Mouse (Mus musculus) embryonic facial prominence, embryonic 10.5 days (tissue): ENCODE measurements around the gene Gfpt2. TPM values are rescaled to one million over a fixed set of nuclear protein-coding genes. Genes with fewer than 3 reads are reported as not detected.
"Not testable (repeated sequence)": the region's sequence is repeated elsewhere in the genome, so short reads cannot be mapped to it uniquely, and the experiment has no call there.

Experiments
- DNase-seq: peaks from one replicate; pipeline ENCODE4 v3.0.0-alpha.2; 2017; ENCODE audit warnings: low spot score
- H3K27ac ChIP-seq: fragments of 300-500 bp; sonication (generic); replicated peaks from 2 replicates; pipeline ENCODE4 v1.5.1; 2016; ENCODE audit warnings: mild to moderate bottlenecking
- H3K27me3 ChIP-seq: fragments of 300-500 bp; sonication (generic); replicated peaks from 2 replicates; pipeline ENCODE4 v1.6.1; 2016; ENCODE audit warnings: low read depth, mild to moderate bottlenecking; ENCODE audit not compliant: poor library complexity, severe bottlenecking
- H3K36me3 ChIP-seq: fragments of 300-500 bp; sonication (generic); replicated peaks from 2 replicates; pipeline ENCODE4 v1.6.1; 2016; ENCODE audit warnings: mild to moderate bottlenecking, moderate library complexity
- H3K4me1 ChIP-seq: fragments of 300-500 bp; sonication (generic); 2 replicates; pipeline ENCODE4 v1.6.1; 2016
- H3K4me3 ChIP-seq: fragments of 300-500 bp; sonication (generic); 2 replicates; pipeline ENCODE4 v1.5.1; 2016; ENCODE audit warnings: mild to moderate bottlenecking, moderate library complexity
- H3K9me3 ChIP-seq: fragments of 300-500 bp; sonication (generic); 2 replicates; pipeline ENCODE4 v1.6.1; 2016; ENCODE audit warnings: mild to moderate bottlenecking
- WGBS: fragments of 180-500 bp; shearing (Covaris S2); methylation state at CpG from one replicate; pipeline ENCODE4 v1.1.7; 2016; 5-methylcytosine and 5-hydroxymethylcytosine counted together
- polyA plus RNA-seq: library from polyadenylated mRNA; unstranded; fragments of >200 nt; fragmentation: Nextera tagmentation; extraction: Ambion mirVana; gene quantifications from 2 replicates; pipeline ENCODE4 v1.2.1, GENCODE M21; 2016

The Gfpt2 gene
- polyA plus RNA-seq, 1 experiment from 2014 or later, result 40.5 TPM

DNA sequence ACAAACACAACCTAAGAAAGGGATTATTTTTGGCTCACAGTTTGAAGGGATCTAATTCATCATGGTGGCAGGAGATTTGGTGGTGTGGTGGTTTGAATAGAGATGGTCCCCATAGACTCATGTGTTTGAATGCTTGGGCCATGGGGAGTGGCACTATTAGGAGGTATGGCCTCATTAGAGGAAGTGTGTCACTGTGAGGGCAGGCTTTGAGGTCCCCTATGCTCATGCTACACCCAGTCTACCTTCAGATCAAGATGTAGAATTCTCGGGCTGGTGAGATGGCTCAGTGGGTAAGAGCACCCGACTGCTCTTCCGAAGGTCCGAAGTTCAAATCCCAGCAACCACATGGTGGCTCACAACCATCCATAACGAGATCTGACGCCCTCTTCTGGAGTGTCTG, 26.5 kb upstream of the Gfpt2 start:
- not testable (repeated sequence) for H3K36me3 ChIP-seq, H3K4me3 ChIP-seq, DNase-seq, H3K27ac ChIP-seq, H3K9me3 ChIP-seq, H3K27me3 ChIP-seq
- WGBS, result 90% methylated on average over 6 of the region's 6 CpGs
- peaks cover 25% of the 10 kb centered on the region for H3K4me1 ChIP-seq

GRCm38 (mm10) chr11:49768781-49769180, 25.2 kb upstream of the Gfpt2 start:
- Histone ChIP-seq H3K9me3 (no peaks in the 10 kb centered on the region), H3K4me1 (peaks cover 13% of the 10 kb centered on the region), H3K36me3 (no peaks in the 10 kb centered on the region), H3K27me3 (no peaks in the 10 kb centered on the region), H3K27ac (no peak overlapping the region), H3K4me3 (no peak overlapping the region)
- no peak for DNase-seq
- 91% methylated on average over 5 of the region's 5 CpGs for WGBS

- Histone ChIP-seq H3K36me3 (no peaks in the 10 kb centered on the region), H3K4me1 (peaks cover 12% of the 10 kb centered on the region), H3K9me3 (no peaks in the 10 kb centered on the region), H3K4me3 (no peak overlapping the region), H3K27me3 (no peaks in the 10 kb centered on the region), H3K27ac (no peak overlapping the region)
- no peak for DNase-seq
- 85% methylated on average over 9 of the region's 9 CpGs for WGBS
These were observed 23.1 kb upstream of the Gfpt2 start for GRCm38 (mm10) chr11:49770676-49771550.

DNA sequence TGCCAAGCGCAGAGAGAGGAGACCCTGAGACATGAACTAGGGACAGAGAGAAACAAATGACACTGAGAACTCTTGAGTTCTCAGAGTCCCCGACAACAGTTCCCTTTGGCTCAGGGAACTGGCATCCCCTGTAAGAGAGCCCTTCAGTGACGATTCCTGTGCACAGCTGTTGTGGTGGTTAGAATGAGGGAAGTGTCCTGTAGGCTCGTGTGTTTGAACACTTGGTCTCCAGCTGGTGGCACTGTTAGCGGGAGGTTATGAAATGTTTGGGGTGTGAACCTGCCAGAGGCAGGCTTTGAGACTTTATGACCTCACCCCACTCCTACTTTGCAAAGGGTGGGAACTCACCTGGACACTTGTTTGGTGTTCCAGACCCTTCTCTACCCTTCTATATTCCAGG, 21.7 kb upstream of the Gfpt2 start:
- H3K27ac ChIP-seq, result no peak overlapping the region
- H3K4me3 ChIP-seq, result no peak overlapping the region
- H3K36me3 ChIP-seq, result no peaks in the 10 kb centered on the region
- WGBS, result 70% methylated on average over 5 of the region's 5 CpGs
- H3K27me3 ChIP-seq, result no peaks in the 10 kb centered on the region
- no peaks in the 10 kb centered on the region for H3K9me3 ChIP-seq
- DNase-seq, result no peak
- H3K4me1 ChIP-seq, result peaks cover 14% of the 10 kb centered on the region

GRCm38 (mm10) chr11:49774894-49775293, 19.1 kb upstream of the Gfpt2 start:
- no peaks in the 10 kb centered on the region for H3K9me3 ChIP-seq
- no peaks in the 10 kb centered on the region for H3K36me3 ChIP-seq
- no peak overlapping the region for H3K4me3 ChIP-seq
- H3K27ac ChIP-seq, result no peak overlapping the region
- WGBS, result 87% methylated on average over 4 of the region's 4 CpGs
- no peak for DNase-seq
- H3K27me3 ChIP-seq, result no peaks in the 10 kb centered on the region
- peaks cover 14% of the 10 kb centered on the region for H3K4me1 ChIP-seq

DNA sequence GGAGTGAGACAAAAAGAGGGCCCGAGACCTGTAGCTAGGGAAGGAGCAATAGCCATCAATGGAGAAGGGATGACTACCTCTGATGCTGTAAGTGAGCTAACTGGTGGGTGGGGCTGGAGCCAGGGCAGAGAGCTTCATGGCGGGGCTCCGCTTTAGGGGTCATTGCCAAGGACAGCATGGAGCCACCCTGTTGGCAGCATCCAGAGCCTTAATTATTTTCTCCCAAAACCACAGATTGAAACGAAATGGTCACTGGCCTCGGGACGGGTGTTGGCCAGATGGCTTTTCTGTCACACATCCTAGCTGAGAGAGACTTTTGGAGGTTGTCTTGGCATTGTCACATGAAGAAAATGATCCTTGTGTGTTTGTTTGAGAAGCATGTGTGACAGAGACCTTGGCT, 15.1 kb upstream of the Gfpt2 start:
- Histone ChIP-seq H3K4me1 (peaks cover 14% of the 10 kb centered on the region), H3K27ac (no peak overlapping the region), H3K4me3 (no peak overlapping the region), H3K9me3 (no peaks in the 10 kb centered on the region), H3K36me3 (no peaks in the 10 kb centered on the region), H3K27me3 (no peaks in the 10 kb centered on the region)
- WGBS, result 85% methylated on average over 6 of the region's 6 CpGs
- no peak for DNase-seq

DNA sequence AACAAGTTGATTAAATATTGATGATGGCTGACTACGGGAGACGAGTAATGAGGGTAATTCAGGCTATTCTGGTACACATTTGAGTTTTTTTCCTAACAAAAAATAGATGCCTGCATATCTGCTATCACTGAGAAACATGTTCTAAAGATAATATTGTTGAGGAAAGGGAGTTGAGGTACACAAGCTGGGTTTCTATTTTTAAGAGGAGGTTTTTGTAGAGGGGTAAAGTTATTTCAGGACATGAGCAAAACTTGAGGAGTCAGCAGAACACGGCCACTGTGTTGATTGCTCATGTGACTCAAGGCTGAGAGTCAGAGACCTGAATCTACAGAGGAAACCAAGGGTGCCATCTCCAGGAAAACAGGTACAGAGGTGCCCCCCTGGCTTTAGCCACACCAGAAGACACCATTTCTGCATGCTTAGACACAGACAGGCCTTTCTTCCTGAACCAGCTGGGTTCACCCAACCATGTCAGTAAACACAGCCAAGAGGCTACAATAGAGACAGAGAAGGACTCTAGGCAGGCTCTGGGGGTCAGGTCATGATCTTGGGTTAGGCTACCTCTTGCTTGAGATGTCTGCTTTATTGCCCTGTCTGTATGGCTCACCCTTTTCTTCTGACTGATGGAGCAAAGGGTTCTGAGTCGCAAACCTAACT, 13.7 kb upstream of the Gfpt2 start:
- no peak for DNase-seq
- no peak overlapping the region for H3K27ac ChIP-seq
- no peaks in the 10 kb centered on the region for H3K9me3 ChIP-seq
- H3K4me1 ChIP-seq, result peaks cover 9% of the 10 kb centered on the region
- H3K27me3 ChIP-seq, result no peaks in the 10 kb centered on the region
- 80% methylated on average over 4 of the region's 4 CpGs for WGBS
- H3K4me3 ChIP-seq, result no peak overlapping the region
- H3K36me3 ChIP-seq, result no peaks in the 10 kb centered on the region

DNA sequence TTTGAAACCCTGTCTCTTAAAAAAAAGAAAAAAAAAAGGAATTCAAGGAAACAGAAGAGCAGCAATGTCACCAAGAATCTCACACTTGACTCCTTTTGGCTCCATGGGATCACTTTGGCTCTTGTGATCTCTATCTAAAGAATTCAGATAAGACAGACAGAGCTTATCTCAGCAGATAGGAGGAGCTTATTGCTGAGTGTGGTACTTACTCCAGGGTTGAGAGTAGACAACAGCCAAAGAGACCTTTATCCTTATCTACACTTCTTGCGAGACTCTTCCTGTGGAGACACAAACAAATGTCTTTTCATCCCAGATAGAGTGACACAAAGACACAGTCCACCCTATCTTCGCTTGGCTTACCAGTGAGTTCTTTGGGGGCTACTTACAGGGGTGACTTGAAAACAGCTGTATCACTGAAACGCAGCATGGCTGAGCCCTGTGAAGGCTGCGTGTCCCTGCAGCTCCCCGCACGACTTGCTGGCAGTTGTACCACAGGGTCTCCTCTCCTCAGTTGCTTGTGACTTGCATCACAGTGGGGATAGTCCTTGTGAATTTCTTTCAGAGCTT, 12.1 kb upstream of the Gfpt2 start:
- Histone ChIP-seq H3K27me3 (no peaks in the 10 kb centered on the region), H3K4me3 (no peak overlapping the region), H3K9me3 (no peaks in the 10 kb centered on the region), H3K36me3 (no peaks in the 10 kb centered on the region), H3K27ac (no peak overlapping the region), H3K4me1 (no peaks in the 10 kb centered on the region)
- 65% methylated on average over 6 of the region's 6 CpGs for WGBS
- no peak for DNase-seq

DNA sequence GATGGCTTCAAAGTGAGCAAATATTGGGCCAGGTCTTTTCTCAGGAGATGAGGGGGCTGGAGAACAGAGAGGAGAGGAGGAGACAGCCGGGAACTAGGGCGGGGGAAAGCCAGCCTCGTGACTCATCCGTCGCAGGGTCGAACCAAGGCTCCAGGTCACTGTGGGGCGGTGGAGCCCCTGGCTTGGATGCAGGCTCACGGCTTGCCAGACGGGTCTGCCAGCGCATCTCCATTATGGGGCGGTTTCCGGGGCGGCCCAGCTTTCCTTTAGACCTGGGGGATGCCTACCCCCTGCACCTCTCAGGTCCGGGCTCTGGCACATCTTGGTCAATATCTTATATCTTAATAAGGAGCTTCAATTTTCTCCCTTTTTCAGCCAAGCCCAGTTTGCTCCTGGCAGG, 847 bp upstream of the Gfpt2 start:
- Histone ChIP-seq H3K27me3 (peaks cover 6% of the 10 kb centered on the region), H3K9me3 (no peaks in the 10 kb centered on the region), H3K27ac (no peak overlapping the region; the same call in 1 of the 2 replicates), H3K36me3 (peaks cover 10% of the 10 kb centered on the region; the same call in 1 of the 2 replicates), H3K4me3 (peak overlapping the region; percentile 64; the same call in 1 of the 2 replicates), H3K4me1 (peaks cover 33% of the 10 kb centered on the region)
- WGBS, result 4% methylated on average over 14 of the region's 14 CpGs
- peak; percentile 53 for DNase-seq

DNA sequence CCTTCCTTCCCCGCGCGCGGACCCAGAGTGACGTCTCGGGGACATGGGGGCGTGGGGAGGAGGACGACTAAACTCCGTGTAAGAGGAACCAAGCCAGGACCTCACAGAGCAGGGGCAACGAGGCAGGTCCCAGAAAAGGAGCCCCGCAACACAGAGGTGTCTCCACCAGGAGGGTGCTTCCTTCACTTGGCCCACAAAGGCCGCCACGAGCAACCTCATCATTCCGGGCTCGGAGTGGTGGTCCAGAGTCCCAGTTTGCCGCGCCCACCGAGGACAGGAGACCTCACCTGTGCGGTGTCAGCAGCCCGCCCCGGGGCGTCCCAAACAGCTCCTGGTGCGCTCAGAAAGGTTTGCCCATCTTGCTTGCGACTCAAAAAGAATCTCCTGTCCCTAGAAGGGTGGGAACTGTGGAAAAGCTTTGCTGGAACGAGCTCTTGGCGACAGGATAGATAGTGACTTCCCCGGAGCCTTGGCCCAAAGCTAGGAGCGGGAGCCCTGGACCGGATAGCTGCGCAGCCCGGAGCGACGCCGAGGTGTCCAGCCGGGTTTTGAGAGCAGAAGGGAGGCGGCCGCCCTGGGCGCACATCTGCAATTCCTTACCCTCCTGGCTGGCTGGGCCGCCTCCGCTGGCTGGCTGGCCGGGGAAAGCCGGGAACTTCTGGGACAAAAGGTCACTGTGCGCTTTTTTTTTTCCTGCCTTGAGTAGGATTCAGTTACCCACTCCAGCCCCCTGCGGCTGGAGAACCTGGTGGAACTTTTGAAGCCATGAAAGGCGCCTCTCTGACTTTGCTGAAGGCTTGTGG, 565 bp downstream of the Gfpt2 start:
- no peaks in the 10 kb centered on the region for H3K9me3 ChIP-seq
- H3K36me3 ChIP-seq, result peaks cover 15% of the 10 kb centered on the region; the same call in 1 of the 2 replicates
- WGBS, result under 1% methylated on average over 45 of the region's 45 CpGs
- H3K27me3 ChIP-seq, result peaks cover 6% of the 10 kb centered on the region
- peak overlapping the region; percentile 64 for H3K4me3 ChIP-seq
- peak; percentile 84 for DNase-seq
- H3K27ac ChIP-seq, result peak overlapping the region; percentile 91
- H3K4me1 ChIP-seq, result peaks cover 38% of the 10 kb centered on the region

GRCm38 (mm10) chr11:49798931-49799330, 5.0 kb downstream of the Gfpt2 start:
- H3K27ac ChIP-seq, result no peak overlapping the region
- no peak overlapping the region for H3K4me3 ChIP-seq
- H3K36me3 ChIP-seq, result peaks cover 29% of the 10 kb centered on the region
- no peak for DNase-seq
- WGBS, result 90% methylated on average over 6 of the region's 6 CpGs
- H3K9me3 ChIP-seq, result no peaks in the 10 kb centered on the region
- no peaks in the 10 kb centered on the region for H3K27me3 ChIP-seq
- peaks cover 33% of the 10 kb centered on the region for H3K4me1 ChIP-seq

DNA sequence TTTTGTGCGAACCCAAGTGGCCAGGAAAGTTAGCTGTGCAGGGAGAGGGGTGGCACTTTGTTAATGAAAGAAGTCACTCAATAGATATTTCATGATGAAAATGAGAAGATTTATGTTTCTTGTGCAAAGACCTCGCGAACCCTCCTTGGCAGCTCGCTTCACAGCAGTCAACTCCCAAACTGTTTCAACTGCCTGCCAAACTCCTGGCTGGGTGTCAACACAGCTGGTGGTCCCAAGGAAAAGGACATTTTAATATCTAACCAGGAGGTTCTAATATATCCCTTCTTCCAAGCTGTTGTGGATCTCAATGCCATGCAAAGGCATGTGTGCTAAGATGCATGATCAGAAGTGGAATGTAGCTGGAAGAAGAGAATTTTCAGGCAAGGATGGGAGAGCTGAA, 7.5 kb downstream of the Gfpt2 start:
- Histone ChIP-seq H3K4me3 (no peak overlapping the region), H3K27ac (no peak overlapping the region), H3K4me1 (peaks cover 11% of the 10 kb centered on the region; the same call in 1 of the 2 replicates), H3K36me3 (peaks cover 50% of the 10 kb centered on the region), H3K27me3 (no peaks in the 10 kb centered on the region), H3K9me3 (no peaks in the 10 kb centered on the region)
- no peak for DNase-seq
- 93% methylated on average over 4 of the region's 4 CpGs for WGBS
